In the genomic region with DNA sequence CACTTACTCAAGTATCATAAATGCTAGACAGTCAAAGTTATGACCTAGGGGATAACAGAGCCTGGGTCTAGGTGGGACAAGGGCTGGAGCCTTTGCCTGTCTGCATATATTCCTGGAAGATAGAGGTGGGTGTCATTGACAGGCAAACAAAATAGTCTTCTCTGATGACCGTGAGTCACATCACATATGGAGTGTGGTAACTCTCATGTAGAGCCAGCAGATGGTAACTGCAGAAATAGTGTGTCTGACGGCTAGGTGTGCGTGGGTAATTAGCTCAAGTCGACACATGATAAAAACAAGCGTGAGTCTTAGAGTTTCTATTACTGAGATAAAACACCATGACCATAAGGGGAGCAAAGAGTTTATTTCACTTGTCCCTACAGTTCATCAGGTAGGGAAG, we compare ENCODE assay signal across 13 mouse cellular contexts.
"Had no signal": no experiment of that assay in that cellular context is flagged by ENCODE, and none has a peak within 500 bp of the region (broad histone marks: within the 10 kb centered on the region; RNA-seq: fewer than 3 reads in every experiment).

No protein-coding gene starts in this region.

- DNase-seq: kidney, adult 8-10 months; kidney, postnatal 10 days; kidney, postnatal 36 days; layer of hippocampus, adult 9-11 months; liver, embryonic 13.5 days; lung, adult 2 months; lung, postnatal 14 days; lung, postnatal 4 days; midbrain, embryonic 14.5 days; thymus, adult 2 months; thymus, postnatal 14 days; thymus, postnatal 4 days had no signal

- ATAC-seq: intestine, embryonic 15.5 days had no signal
